Mouse (Mus musculus): ENCODE data around the gene Slc52a3. TPM values are rescaled to one million over a fixed set of nuclear protein-coding genes. Genes with fewer than 3 reads are reported as not detected.

Slc52a3 gene
- polyA plus RNA-seq, 1 experiment from 2014 or later, result 1.0 TPM

GRCm38 (mm10) chr2:151978494-151978893 lies 17.8 kb upstream of the Slc52a3 start:
- 68% methylated on average over 6 of the region's 6 CpGs for WGBS
- Histone ChIP-seq H3K9ac (ENCODE audit: low read length) (no peak overlapping the region; the same call in 1 of the 2 replicates), H3K4me1 (ENCODE audit: control insufficient read depth, insufficient read depth, low read length) (peaks cover 30% of the 10 kb centered on the region), H3K27ac (ENCODE audit: low read depth, low read length) (no peak overlapping the region), H3K4me3 (ENCODE audit: low read depth, low read length) (peak overlapping the region; percentile 68; the same call in 1 of the 2 replicates), H3K27me3 (ENCODE audit: control insufficient read depth, insufficient read depth, low read length) (no peaks in the 10 kb centered on the region), H3K36me3 (ENCODE audit: control insufficient read depth, insufficient read depth, low read length) (no peaks in the 10 kb centered on the region), H3K9me3 (ENCODE audit: control insufficient read depth, low read length) (no peaks in the 10 kb centered on the region), H3K4me2 (ENCODE audit: low read depth) (peak overlapping the region; percentile 80)
- DNase-seq (ENCODE audit: low spot score), result no peak
- ATAC-seq (ENCODE audit: insufficient read depth, low FRiP score, low TSS enrichment), result no peak

GRCm38 (mm10) chr2:151979470-151980354 lies 16.6 kb upstream of the Slc52a3 start, which contains the start of gene Fam110a:
Gene Fam110a, minus strand, starts transcription at chr2:151980219.
- Histone ChIP-seq H3K4me2 (ENCODE audit: low read depth) (peak within 1 kb of the TSS; percentile 80), H3K27me3 (ENCODE audit: control insufficient read depth, insufficient read depth, low read length) (no peaks in the 10 kb centered on the region), H3K9me3 (ENCODE audit: control insufficient read depth, low read length) (no peaks in the 10 kb centered on the region), H3K27ac (ENCODE audit: low read depth, low read length) (peak within 1 kb of the TSS; percentile 72), H3K4me3 (ENCODE audit: low read depth, low read length) (peak within 1 kb of the TSS; percentile 68), H3K36me3 (ENCODE audit: control insufficient read depth, insufficient read depth, low read length) (no peaks in the 10 kb centered on the region), H3K4me1 (ENCODE audit: control insufficient read depth, insufficient read depth, low read length) (peaks cover 25% of the 10 kb centered on the region), H3K9ac (ENCODE audit: low read length) (peak within 1 kb of the TSS; percentile 72)
- ATAC-seq (ENCODE audit: insufficient read depth, low FRiP score, low TSS enrichment), result peak; percentile 88
- DNase-seq (ENCODE audit: low spot score), result peak; percentile 92
- under 1% methylated on average over 46 of the region's 46 CpGs for WGBS

DNA sequence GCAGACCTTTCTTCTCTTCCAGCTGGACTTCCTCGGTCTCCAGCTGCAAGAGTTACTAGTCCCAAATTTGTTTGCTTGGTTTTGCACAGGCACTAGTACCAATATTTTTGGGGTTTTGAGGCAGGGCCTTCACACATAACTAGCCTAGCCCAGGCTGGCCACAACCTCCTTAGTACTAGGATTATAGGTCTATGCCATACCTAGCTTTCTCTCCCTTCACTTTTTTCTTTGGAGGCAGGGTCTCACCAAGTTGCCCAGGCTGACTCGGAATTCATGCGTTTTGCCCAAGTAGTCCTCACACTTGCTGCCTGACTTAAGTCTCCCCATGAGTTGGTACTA lies 16.0 kb upstream of the Slc52a3 start:
- no peak overlapping the region; the same call in none of the 2 replicates for H3K9ac ChIP-seq (ENCODE audit: low read length)
- no peak for DNase-seq (ENCODE audit: low spot score)
- no peaks in the 10 kb centered on the region for H3K27me3 ChIP-seq (ENCODE audit: control insufficient read depth, insufficient read depth, low read length)
- peak overlapping the region; percentile 72 for H3K27ac ChIP-seq (ENCODE audit: low read depth, low read length)
- peak overlapping the region; percentile 80 for H3K4me2 ChIP-seq (ENCODE audit: low read depth)
- H3K4me1 ChIP-seq (ENCODE audit: control insufficient read depth, insufficient read depth, low read length), result peaks cover 25% of the 10 kb centered on the region
- WGBS, result 31% methylated on average over 3 of the region's 3 CpGs
- no peaks in the 10 kb centered on the region for H3K9me3 ChIP-seq (ENCODE audit: control insufficient read depth, low read length)
- peak; percentile 56 for ATAC-seq (ENCODE audit: insufficient read depth, low FRiP score, low TSS enrichment)
- no peaks in the 10 kb centered on the region for H3K36me3 ChIP-seq (ENCODE audit: control insufficient read depth, insufficient read depth, low read length)
- peak overlapping the region; percentile 68 for H3K4me3 ChIP-seq (ENCODE audit: low read depth, low read length)

DNA sequence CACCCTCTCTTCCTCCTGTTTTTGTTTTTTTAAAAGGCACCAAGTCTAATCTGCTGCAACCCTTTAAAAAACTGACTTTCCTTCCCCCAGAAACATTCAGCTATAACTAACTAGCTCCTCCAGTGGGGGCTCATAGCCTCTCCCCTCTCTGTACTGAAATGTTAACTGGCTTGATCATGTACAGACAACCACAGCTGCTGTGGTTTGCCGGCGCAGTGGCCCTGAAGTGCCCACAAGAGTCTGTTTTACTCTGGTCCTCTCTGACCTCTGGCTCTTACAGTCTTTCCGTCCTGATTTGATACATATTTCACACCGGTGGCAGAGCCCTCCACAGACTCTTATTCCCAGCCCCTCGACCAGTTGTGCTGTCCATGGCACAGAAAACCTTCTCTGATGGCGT lies 15.0 kb upstream of the Slc52a3 start:
- no peaks in the 10 kb centered on the region for H3K27me3 ChIP-seq (ENCODE audit: control insufficient read depth, insufficient read depth, low read length)

DNA sequence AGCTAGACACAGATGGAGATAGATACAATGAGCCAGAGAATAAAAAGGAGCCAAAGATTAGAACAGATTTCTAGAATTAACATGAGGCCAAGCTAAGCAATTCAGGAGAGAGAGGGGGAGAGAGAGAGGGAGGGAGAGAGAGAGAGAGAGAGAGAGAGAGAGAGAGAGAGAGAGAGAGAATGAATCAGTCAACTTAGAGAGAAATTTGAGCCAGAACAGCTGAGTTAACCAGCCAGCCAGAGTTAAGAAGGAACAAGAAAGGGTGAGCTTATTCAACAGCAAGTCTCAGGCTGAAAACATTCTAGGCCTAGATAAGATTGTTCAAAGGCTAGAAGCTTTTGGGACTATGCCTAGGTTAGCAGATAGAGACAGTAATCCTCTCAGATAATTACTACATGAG lies 13.8 kb upstream of the Slc52a3 start:
- Histone ChIP-seq H3K4me1 (ENCODE audit: control insufficient read depth, insufficient read depth, low read length) (peaks cover 25% of the 10 kb centered on the region), H3K27ac (ENCODE audit: low read depth, low read length) (no peak overlapping the region), H3K36me3 (ENCODE audit: control insufficient read depth, insufficient read depth, low read length) (no peaks in the 10 kb centered on the region), H3K4me3 (ENCODE audit: low read depth, low read length) (no peak overlapping the region), H3K27me3 (ENCODE audit: control insufficient read depth, insufficient read depth, low read length) (no peaks in the 10 kb centered on the region), H3K9me3 (ENCODE audit: control insufficient read depth, low read length) (no peaks in the 10 kb centered on the region), H3K9ac (ENCODE audit: low read length) (no peak overlapping the region), H3K4me2 (ENCODE audit: low read depth) (no peak overlapping the region)
- DNase-seq (ENCODE audit: low spot score) (no peak), ATAC-seq (ENCODE audit: insufficient read depth, low FRiP score, low TSS enrichment) (no peak)

More for the DNA sequence above, 15.0 kb upstream of the Slc52a3 start:
- ATAC-seq (ENCODE audit: insufficient read depth, low FRiP score, low TSS enrichment), result no peak
- no peak overlapping the region for H3K4me3 ChIP-seq (ENCODE audit: low read depth, low read length)
- no peak overlapping the region for H3K9ac ChIP-seq (ENCODE audit: low read length)
- H3K9me3 ChIP-seq (ENCODE audit: control insufficient read depth, low read length), result no peaks in the 10 kb centered on the region
- peaks cover 25% of the 10 kb centered on the region for H3K4me1 ChIP-seq (ENCODE audit: control insufficient read depth, insufficient read depth, low read length)
- DNase-seq (ENCODE audit: low spot score), result no peak
- H3K4me2 ChIP-seq (ENCODE audit: low read depth), result no peak overlapping the region
- H3K36me3 ChIP-seq (ENCODE audit: control insufficient read depth, insufficient read depth, low read length), result no peaks in the 10 kb centered on the region
- WGBS, result 74% methylated on average over 6 of the region's 6 CpGs
- H3K27ac ChIP-seq (ENCODE audit: low read depth, low read length), result 0 out of 2 replicates have a peak overlapping the region, but pooled peaks have one; percentile 20

DNA sequence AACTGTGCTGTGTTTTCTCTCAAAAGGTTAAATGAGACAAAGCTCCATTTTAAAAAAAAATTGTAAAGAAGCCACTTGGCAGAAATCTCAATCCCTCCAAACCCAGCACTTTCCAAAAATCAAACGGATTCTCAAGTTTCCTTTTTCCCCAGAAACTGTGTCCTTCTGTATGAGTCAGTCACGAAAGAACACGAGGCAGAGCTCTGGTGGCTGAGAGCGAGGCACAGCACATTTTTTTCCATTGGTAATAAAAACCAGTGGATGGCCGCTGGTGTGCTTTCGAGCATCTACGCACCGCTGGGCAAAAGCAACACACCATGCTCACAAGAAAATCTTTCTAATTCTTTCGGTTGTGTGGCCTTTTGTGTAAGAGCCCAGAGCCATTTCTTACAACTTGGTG lies 12.3 kb upstream of the Slc52a3 start:
- no peak overlapping the region for H3K4me2 ChIP-seq (ENCODE audit: low read depth)
- no peaks in the 10 kb centered on the region for H3K27me3 ChIP-seq (ENCODE audit: control insufficient read depth, insufficient read depth, low read length)
- H3K9ac ChIP-seq (ENCODE audit: low read length), result no peak overlapping the region
- H3K27ac ChIP-seq (ENCODE audit: low read depth, low read length), result no peak overlapping the region
- H3K4me3 ChIP-seq (ENCODE audit: low read depth, low read length), result no peak overlapping the region
- 69% methylated on average over 9 of the region's 9 CpGs for WGBS
- no peak for ATAC-seq (ENCODE audit: insufficient read depth, low FRiP score, low TSS enrichment)
- H3K36me3 ChIP-seq (ENCODE audit: control insufficient read depth, insufficient read depth, low read length), result no peaks in the 10 kb centered on the region
- peaks cover 12% of the 10 kb centered on the region for H3K4me1 ChIP-seq (ENCODE audit: control insufficient read depth, insufficient read depth, low read length)
- DNase-seq (ENCODE audit: low spot score), result no peak
- no peaks in the 10 kb centered on the region for H3K9me3 ChIP-seq (ENCODE audit: control insufficient read depth, low read length)

GRCm38 (mm10) chr2:151985426-151986172 lies 10.7 kb upstream of the Slc52a3 start:
- WGBS, result 68% methylated on average over 7 of the region's 7 CpGs

DNA sequence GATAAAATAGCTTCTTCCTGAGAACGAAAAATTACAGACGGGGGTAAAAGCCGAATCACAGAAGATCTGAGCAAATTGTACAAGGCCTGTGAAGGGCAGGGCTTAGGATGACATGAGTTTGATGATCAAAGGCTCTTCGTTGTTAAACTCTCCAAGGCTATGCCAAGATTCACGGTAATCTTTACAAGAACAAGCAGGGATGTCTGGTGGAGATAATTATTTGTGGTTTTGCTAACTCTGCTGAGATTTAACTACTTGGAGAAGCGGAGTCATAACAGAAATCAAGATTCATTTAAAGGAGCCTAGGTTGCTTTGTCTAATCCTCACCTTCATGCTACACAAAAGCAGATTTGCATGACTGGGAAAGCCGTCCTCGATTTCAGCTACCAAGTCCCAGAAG lies 9.4 kb upstream of the Slc52a3 start:
- Histone ChIP-seq H3K9me3 (ENCODE audit: control insufficient read depth, low read length) (no peaks in the 10 kb centered on the region), H3K27ac (ENCODE audit: low read depth, low read length) (no peak overlapping the region), H3K27me3 (ENCODE audit: control insufficient read depth, insufficient read depth, low read length) (no peaks in the 10 kb centered on the region), H3K9ac (ENCODE audit: low read length) (no peak overlapping the region), H3K4me1 (ENCODE audit: control insufficient read depth, insufficient read depth, low read length) (no peaks in the 10 kb centered on the region), H3K4me2 (ENCODE audit: low read depth) (no peak overlapping the region), H3K36me3 (ENCODE audit: control insufficient read depth, insufficient read depth, low read length) (no peaks in the 10 kb centered on the region), H3K4me3 (ENCODE audit: low read depth, low read length) (no peak overlapping the region)
- ATAC-seq (ENCODE audit: insufficient read depth, low FRiP score, low TSS enrichment), result no peak
- 86% methylated on average over 8 of the region's 8 CpGs for WGBS
- DNase-seq (ENCODE audit: low spot score), result no peak

More at GRCm38 (mm10) chr2:151985426-151986172, 10.7 kb upstream of the Slc52a3 start:
- Histone ChIP-seq H3K9me3 (ENCODE audit: control insufficient read depth, low read length) (no peaks in the 10 kb centered on the region), H3K4me2 (ENCODE audit: low read depth) (no peak overlapping the region), H3K36me3 (ENCODE audit: control insufficient read depth, insufficient read depth, low read length) (no peaks in the 10 kb centered on the region), H3K4me3 (ENCODE audit: low read depth, low read length) (no peak overlapping the region), H3K27me3 (ENCODE audit: control insufficient read depth, insufficient read depth, low read length) (no peaks in the 10 kb centered on the region), H3K9ac (ENCODE audit: low read length) (no peak overlapping the region), H3K27ac (ENCODE audit: low read depth, low read length) (no peak overlapping the region), H3K4me1 (ENCODE audit: control insufficient read depth, insufficient read depth, low read length) (peaks cover 2% of the 10 kb centered on the region)
- no peak for DNase-seq (ENCODE audit: low spot score)
- no peak for ATAC-seq (ENCODE audit: insufficient read depth, low FRiP score, low TSS enrichment)

All from neural tube, embryonic 11.5 days (tissue).